Mouse (Mus musculus): ENCODE measurements at regions not wholly inside any gene's neighbourhood (a gene's known extent, or its start where the extent isn't known, plus 50 kb on each side); places are given as distances from the start of the nearest gene placed in this dataset.

DNA sequence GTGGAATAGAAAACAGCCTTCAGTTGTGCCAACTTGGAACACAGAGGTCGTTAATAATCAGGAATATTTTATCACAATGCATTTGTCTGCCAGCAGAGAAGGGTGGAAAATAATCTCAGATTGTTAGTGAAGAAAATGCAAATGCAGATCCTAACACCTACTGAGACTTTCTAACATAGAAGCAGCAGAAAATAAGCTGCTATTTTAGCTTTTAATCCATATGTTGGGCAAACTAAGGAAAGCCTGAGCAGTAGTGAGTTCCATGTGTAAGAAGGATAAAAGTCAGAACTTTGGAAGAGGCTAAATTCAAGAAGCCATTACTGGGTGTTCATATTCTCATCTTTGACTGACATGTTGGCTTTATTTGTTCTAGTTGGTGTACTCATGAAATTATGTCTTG lies 119.8 kb upstream of the Sphkap start:
- DNase-seq (ENCODE audit: low read depth, low spot score) = no peak

DNA sequence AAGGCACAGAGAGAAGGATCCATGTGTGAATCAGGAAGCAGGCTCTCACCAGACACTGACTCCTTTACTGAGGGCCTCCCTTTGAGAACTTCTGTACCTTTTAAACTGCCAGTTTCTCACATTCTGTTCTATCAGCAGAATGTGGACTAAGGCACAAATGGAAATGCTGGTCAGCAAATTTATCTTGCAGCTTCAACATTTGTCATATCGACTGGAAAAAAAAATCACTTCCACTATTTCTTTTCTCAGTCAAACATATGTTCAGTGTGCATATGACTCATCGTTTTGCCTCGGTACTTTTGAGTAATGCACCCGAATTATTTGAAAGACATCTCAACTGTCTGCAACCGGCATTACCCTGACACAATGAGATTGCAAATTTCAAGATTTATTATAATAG lies 101.4 kb upstream of the Sphkap start:
- DNase-seq (ENCODE audit: low read depth, low spot score) = no peak

DNA sequence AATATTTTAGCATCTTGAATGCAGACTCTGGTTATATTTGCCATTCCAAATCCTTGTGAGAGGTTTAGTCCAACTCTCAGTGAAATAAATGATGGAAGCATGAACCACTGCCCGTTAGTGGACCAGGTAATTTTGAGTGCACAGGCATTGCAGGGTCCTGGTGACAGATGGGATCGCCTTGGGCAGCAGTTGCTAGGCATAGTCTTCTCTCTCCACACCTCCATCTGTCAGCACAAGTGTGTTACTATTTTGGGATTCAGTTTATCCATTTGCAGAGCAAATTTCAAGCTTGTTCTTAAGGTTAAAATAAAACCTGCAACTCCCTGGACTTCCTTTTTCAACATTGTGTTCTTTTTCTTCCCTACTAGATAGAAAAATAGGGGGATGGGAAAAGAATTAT lies 97.4 kb upstream of the Sphkap start:
- DNase-seq (ENCODE audit: low read depth, low spot score) = no peak

DNA sequence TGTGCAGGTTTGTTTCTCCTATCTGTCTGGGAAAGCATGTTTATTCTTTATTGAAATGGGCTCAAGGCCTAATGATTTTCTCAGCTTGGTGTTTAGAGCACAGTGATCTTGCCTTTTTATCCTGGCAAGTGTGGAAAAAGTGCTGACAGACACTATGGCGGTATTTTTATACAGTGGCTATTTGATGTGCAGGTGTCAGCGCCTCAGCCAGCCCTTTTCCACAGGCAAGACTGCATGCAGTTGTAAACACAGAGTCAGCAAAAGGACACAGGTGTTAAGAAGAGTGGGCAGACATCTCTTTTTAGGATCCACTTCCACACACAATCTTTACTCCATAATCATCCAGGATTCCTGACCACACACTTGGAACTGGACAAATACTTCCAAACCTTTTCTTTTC lies 88.9 kb upstream of the Sphkap start:
- DNase-seq (ENCODE audit: low read depth, low spot score) = no peak

DNA sequence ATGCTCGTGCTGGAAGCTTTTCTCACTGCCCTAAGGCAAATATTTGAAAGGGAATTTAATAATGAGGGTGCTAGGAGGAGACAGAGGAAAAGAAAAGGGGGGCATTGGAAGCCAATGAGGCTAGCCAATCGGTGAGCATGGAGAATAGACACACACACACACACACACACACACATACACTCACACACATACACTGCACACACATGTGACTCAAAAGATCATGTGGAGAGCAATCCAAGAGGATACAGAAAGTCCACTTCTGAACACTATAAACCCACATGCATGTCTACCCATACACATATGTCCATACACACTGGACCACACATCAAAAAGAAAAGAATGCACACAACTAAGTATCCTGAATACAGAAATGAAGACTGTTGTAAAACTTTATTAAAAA lies 88.4 kb upstream of the Sphkap start:
- no peak for DNase-seq (ENCODE audit: low read depth, low spot score)

GRCm38 (mm10) chr1:83495022-83495421 lies 87.0 kb upstream of the Sphkap start:
- no peak for DNase-seq (ENCODE audit: low read depth, low spot score)

GRCm38 (mm10) chr1:83479111-83479510 lies 71.1 kb upstream of the Sphkap start:
- DNase-seq (ENCODE audit: low read depth, low spot score) = no peak

All from brain, embryonic 18.5 days (tissue).